Mouse (Mus musculus) liver, adult 2 months (tissue): ENCODE results near the gene Lypd3. TPM values are rescaled to one million over a fixed set of nuclear protein-coding genes. Genes with fewer than 3 reads are reported as not detected.

Experiments
- DNase-seq: peaks from one replicate; pipeline ENCODE4 v3.0.0-alpha.2; 2011; ENCODE audit warnings: low read depth, low spot score; ENCODE audit errors: extremely low read depth
- H3K27ac ChIP-seq: fragments of 200-500 bp; replicated peaks from 2 replicates; pipeline ENCODE4 v1.5.1; 2012; ENCODE audit warnings: low read depth, mild to moderate bottlenecking, control low read depth, inconsistent platforms, low read length; ENCODE audit not compliant: insufficient read depth
- H3K27me3 ChIP-seq: fragments of 200-500 bp; 2 replicates; pipeline ENCODE4 v1.6.1; 2012; ENCODE audit warnings: mild to moderate bottlenecking, moderate library complexity, low read length, inconsistent platforms; ENCODE audit not compliant: control insufficient read depth, insufficient read depth
- H3K36me3 ChIP-seq: fragments of 200-500 bp; 2 replicates; pipeline ENCODE4 v1.6.1; 2012; ENCODE audit warnings: low read length, inconsistent platforms; ENCODE audit not compliant: control insufficient read depth, insufficient read depth
- H3K4me1 ChIP-seq: fragments of 200-500 bp; 2 replicates; pipeline ENCODE4 v1.6.1; 2011; ENCODE audit warnings: low read length; ENCODE audit not compliant: control insufficient read depth, insufficient read depth
- H3K4me3 ChIP-seq: fragments of 200-500 bp; 2 replicates; pipeline ENCODE4 v1.5.1; 2011; ENCODE audit warnings: low read depth, mild to moderate bottlenecking, control low read depth, low read length, moderate library complexity; ENCODE audit not compliant: insufficient read depth
- H3K79me2 ChIP-seq: fragments of 200-500 bp; 2 replicates; pipeline ENCODE4 v1.6.1; 2012; ENCODE audit warnings: inconsistent platforms, mild to moderate bottlenecking, low read length, moderate library complexity; ENCODE audit not compliant: control insufficient read depth, insufficient read depth
- H3K9ac ChIP-seq: fragments of 200-500 bp; 2 replicates; pipeline ENCODE4 v1.6.1; 2012; ENCODE audit warnings: low read depth, mild to moderate bottlenecking, control low read depth, inconsistent platforms, low read length
- CTCF ChIP-seq: fragments of 200-500 bp; IDR thresholded peaks from 2 replicates; pipeline ENCODE4 v1.5.1; 2011; ENCODE audit warnings: low read depth, low read length, control low read depth
- POLR2A ChIP-seq: fragments of 200-500 bp; IDR thresholded peaks from 2 replicates; pipeline ENCODE4 v1.6.1; 2011; ENCODE audit warnings: low read length, control low read depth; ENCODE audit not compliant: insufficient read depth; ENCODE audit errors: extremely low read depth
- WGBS: fragments of 180-500 bp; shearing (Covaris S2); methylation state at CpG from one replicate; pipeline ENCODE4 v1.1.7; 2018; 5-methylcytosine and 5-hydroxymethylcytosine counted together
- polyA plus RNA-seq: library from polyadenylated mRNA; depleted of rRNA; stranded (reverse); fragments of >200 nt; gene quantifications from 2 replicates; pipeline ENCODE4 v1.2.3, GENCODE M21; 2012
- total RNA-seq: library from RNA; depleted of rRNA; stranded (reverse); fragments of >200 nt; gene quantifications from 2 replicates; pipeline ENCODE4 v1.2.3, GENCODE M21; 2014

The Lypd3 gene
- total and polyA plus RNA-seq, 2 experiments, result not detected

- WGBS, result 38% methylated on average over 33 of the region's 33 CpGs
- Histone ChIP-seq H3K36me3 (peaks cover 4% of the 10 kb centered on the region; the same call in 1 of the 2 replicates), H3K4me1 (no peaks in the 10 kb centered on the region), H3K27me3 (no peaks in the 10 kb centered on the region), H3K9ac (peak overlapping the region; percentile 29; the same call in 1 of the 2 replicates), H3K4me3 (0 out of 2 replicates have a peak overlapping the region, but pooled peaks have one; percentile 16), H3K79me2 (no peaks in the 10 kb centered on the region), H3K27ac (no peak overlapping the region)
- DNase-seq, result peak; percentile 22
- TF ChIP-seq CTCF (no peak), POLR2A (no peak)
These were observed 7.4 kb upstream of the Lypd3 start for GRCm38 (mm10) chr7:24628685-24629610.

GRCm38 (mm10) chr7:24629672-24630071 is 6.7 kb upstream of the Lypd3 start:
- no peaks in the 10 kb centered on the region for H3K27me3 ChIP-seq
- TF ChIP-seq CTCF (no peak), POLR2A (no peak)
- no peaks in the 10 kb centered on the region for H3K79me2 ChIP-seq
- H3K4me1 ChIP-seq, result no peaks in the 10 kb centered on the region
- H3K9ac ChIP-seq, result no peak overlapping the region
- no peak overlapping the region for H3K27ac ChIP-seq
- no peak for DNase-seq
- no peak overlapping the region for H3K4me3 ChIP-seq
- WGBS, result 78% methylated on average over 4 of the region's 4 CpGs
- H3K36me3 ChIP-seq, result peaks cover 2% of the 10 kb centered on the region; the same call in 1 of the 2 replicates

GRCm38 (mm10) chr7:24630116-24630880 is 6.1 kb upstream of the Lypd3 start:
- no peak overlapping the region for H3K27ac ChIP-seq
- DNase-seq, result no peak
- TF ChIP-seq CTCF (no peak), POLR2A (no peak)
- no peak overlapping the region for H3K4me3 ChIP-seq
- 92% methylated on average over 10 of the region's 10 CpGs for WGBS
- H3K27me3 ChIP-seq, result no peaks in the 10 kb centered on the region
- H3K36me3 ChIP-seq, result peaks cover under 1% of the 10 kb centered on the region; the same call in 1 of the 2 replicates
- H3K79me2 ChIP-seq, result no peaks in the 10 kb centered on the region
- H3K9ac ChIP-seq, result no peak overlapping the region
- H3K4me1 ChIP-seq, result no peaks in the 10 kb centered on the region

GRCm38 (mm10) chr7:24637046-24637445 is 696 bp downstream of the Lypd3 start:
- Histone ChIP-seq H3K36me3 (no peaks in the 10 kb centered on the region), H3K4me1 (peaks cover 5% of the 10 kb centered on the region), H3K4me3 (no peak overlapping the region), H3K9ac (no peak overlapping the region), H3K27ac (no peak overlapping the region), H3K79me2 (no peaks in the 10 kb centered on the region), H3K27me3 (peaks cover 5% of the 10 kb centered on the region; the same call in 1 of the 2 replicates)
- WGBS, result 11% methylated on average over 18 of the region's 18 CpGs
- no peak for DNase-seq
- TF ChIP-seq POLR2A (no peak), CTCF (no peak)

GRCm38 (mm10) chr7:24638026-24638856 is 1.9 kb downstream of the Lypd3 start:
- WGBS, result 3% methylated on average over 35 of the region's 35 CpGs
- H3K4me1 ChIP-seq, result peaks cover 5% of the 10 kb centered on the region
- no peaks in the 10 kb centered on the region for H3K36me3 ChIP-seq
- DNase-seq, result peak; percentile 8
- H3K27me3 ChIP-seq, result peaks cover 5% of the 10 kb centered on the region; the same call in 1 of the 2 replicates
- no peak overlapping the region for H3K27ac ChIP-seq
- no peak overlapping the region for H3K9ac ChIP-seq
- no peaks in the 10 kb centered on the region for H3K79me2 ChIP-seq
- peak overlapping the region; percentile 48 for H3K4me3 ChIP-seq
- TF ChIP-seq POLR2A (no peak), CTCF (no peak)
